Mouse (Mus musculus) cerebellum, adult 8-10 months (tissue): ENCODE measurements around the gene 1700088E04Rik.

Source experiments
- DNase-seq: peaks from one replicate; pipeline ENCODE4 v3.0.0; 2022

Gene 1700088E04Rik

GRCm38 (mm10) chr15:79140866-79141565 is at the start of gene 1700088E04Rik, which contains the start of gene Polr2f:
Gene 1700088E04Rik (minus strand): TSS chr15:79141253.
Gene Polr2f (plus strand): TSS chr15:79141009.
- peak; percentile 93 for DNase-seq

- no peak for DNase-seq
Observed at GRCm38 (mm10) chr15:79187819-79188218, 46.8 kb upstream of the 1700088E04Rik start.

- no peak for DNase-seq
Observed at GRCm38 (mm10) chr15:79185213-79185612, 44.2 kb upstream of the 1700088E04Rik start.

GRCm38 (mm10) chr15:79176905-79177304 is 35.9 kb upstream of the 1700088E04Rik start:
- no peak for DNase-seq

GRCm38 (mm10) chr15:79166712-79167111 is 25.7 kb upstream of the 1700088E04Rik start:
- no peak for DNase-seq

GRCm38 (mm10) chr15:79165140-79165539 is 24.1 kb upstream of the 1700088E04Rik start, which contains the start of gene Sox10:
Gene Sox10 (minus strand): TSS chr15:79165240.
- DNase-seq = no peak

GRCm38 (mm10) chr15:79164251-79164650 is 23.2 kb upstream of the 1700088E04Rik start:
- DNase-seq = no peak

- DNase-seq = no peak
Observed at GRCm38 (mm10) chr15:79162822-79163221, 21.8 kb upstream of the 1700088E04Rik start.

GRCm38 (mm10) chr15:79162301-79162700 is 21.2 kb upstream of the 1700088E04Rik start:
- DNase-seq = no peak

GRCm38 (mm10) chr15:79155572-79155971 is 14.5 kb upstream of the 1700088E04Rik start:
- DNase-seq = no peak

- DNase-seq = no peak
Observed at GRCm38 (mm10) chr15:79152709-79153108, 11.7 kb upstream of the 1700088E04Rik start.

- no peak for DNase-seq
Observed at GRCm38 (mm10) chr15:79151881-79152280, 10.8 kb upstream of the 1700088E04Rik start.

GRCm38 (mm10) chr15:79148533-79148932 is 7.5 kb upstream of the 1700088E04Rik start:
- DNase-seq = peak; percentile 79

- DNase-seq = no peak
Observed at GRCm38 (mm10) chr15:79145522-79145921, 4.5 kb upstream of the 1700088E04Rik start.

- no peak for DNase-seq
Observed at GRCm38 (mm10) chr15:79144021-79144420, 3.0 kb upstream of the 1700088E04Rik start.

GRCm38 (mm10) chr15:79143316-79143715 is 2.3 kb upstream of the 1700088E04Rik start:
- DNase-seq = no peak

- DNase-seq = no peak
Observed at GRCm38 (mm10) chr15:79141566-79141917, 489 bp upstream of the 1700088E04Rik start.

GRCm38 (mm10) chr15:79139640-79140039 is 1.4 kb downstream of the 1700088E04Rik start:
- DNase-seq = no peak

GRCm38 (mm10) chr15:79135783-79136575 is 5.1 kb downstream of the 1700088E04Rik start:
- no peak for DNase-seq

- no peak for DNase-seq
Observed at GRCm38 (mm10) chr15:79135332-79135731, 5.7 kb downstream of the 1700088E04Rik start.

GRCm38 (mm10) chr15:79134496-79135270 is 6.4 kb downstream of the 1700088E04Rik start:
- DNase-seq = no peak

GRCm38 (mm10) chr15:79133191-79133661 is 7.8 kb downstream of the 1700088E04Rik start:
- no peak for DNase-seq

- peak; percentile 88 for DNase-seq
Observed at GRCm38 (mm10) chr15:79131442-79131841, 9.6 kb downstream of the 1700088E04Rik start.
